Mouse (Mus musculus): ENCODE data around the gene Slamf9.

Gene Slamf9

GRCm38 (mm10) chr1:172489585-172490250, 14.6 kb downstream of the Slamf9 start:
- DNase-seq (ENCODE audit: low spot score), result no peak

GRCm38 (mm10) chr1:172490261-172490661, 15.1 kb downstream of the Slamf9 start:
- DNase-seq (ENCODE audit: low spot score), result peak; percentile 98

GRCm38 (mm10) chr1:172492047-172492446, 16.9 kb downstream of the Slamf9 start:
- DNase-seq (ENCODE audit: low spot score), result no peak

GRCm38 (mm10) chr1:172493516-172493915, 18.4 kb downstream of the Slamf9 start:
- DNase-seq (ENCODE audit: low spot score), result no peak

GRCm38 (mm10) chr1:172496030-172496429, 20.9 kb downstream of the Slamf9 start:
- no peak for DNase-seq (ENCODE audit: low spot score)

- DNase-seq (ENCODE audit: low spot score), result no peak
These were observed 22.3 kb downstream of the Slamf9 start for GRCm38 (mm10) chr1:172497428-172497827.

- peak; percentile 63 for DNase-seq (ENCODE audit: low spot score)
These were observed 24.7 kb downstream of the Slamf9 start, which contains the start of gene Tagln2 for GRCm38 (mm10) chr1:172499765-172500441. Gene Tagln2, plus strand, starts transcription at chr1:172500047.

GRCm38 (mm10) chr1:172500451-172501370, 25.6 kb downstream of the Slamf9 start:
- no peak for DNase-seq (ENCODE audit: low spot score)

- no peak for DNase-seq (ENCODE audit: low spot score)
These were observed 26.4 kb downstream of the Slamf9 start for GRCm38 (mm10) chr1:172501371-172502144.

GRCm38 (mm10) chr1:172502145-172503110, 27.3 kb downstream of the Slamf9 start:
- no peak for DNase-seq (ENCODE audit: low spot score)

- no peak for DNase-seq (ENCODE audit: low spot score)
These were observed 28.2 kb downstream of the Slamf9 start for GRCm38 (mm10) chr1:172503111-172503997.

GRCm38 (mm10) chr1:172504756-172505155, 29.6 kb downstream of the Slamf9 start:
- no peak for DNase-seq (ENCODE audit: low spot score)

- no peak for DNase-seq (ENCODE audit: low spot score)
These were observed 31.8 kb downstream of the Slamf9 start for GRCm38 (mm10) chr1:172507001-172507400.

- no peak for DNase-seq (ENCODE audit: low spot score)
These were observed 32.5 kb downstream of the Slamf9 start for GRCm38 (mm10) chr1:172507701-172508100.

- no peak for DNase-seq (ENCODE audit: low spot score)
These were observed 33.0 kb downstream of the Slamf9 start for GRCm38 (mm10) chr1:172508172-172508571.

GRCm38 (mm10) chr1:172509235-172509634, 34.1 kb downstream of the Slamf9 start:
- DNase-seq (ENCODE audit: low spot score), result no peak

GRCm38 (mm10) chr1:172509983-172510382, 34.8 kb downstream of the Slamf9 start:
- no peak for DNase-seq (ENCODE audit: low spot score)

GRCm38 (mm10) chr1:172510421-172510972, 35.3 kb downstream of the Slamf9 start:
- no peak for DNase-seq (ENCODE audit: low spot score)

- DNase-seq (ENCODE audit: low spot score), result no peak
These were observed 37.8 kb downstream of the Slamf9 start for GRCm38 (mm10) chr1:172512962-172513361.

All from ovary, postnatal 10 days (tissue).